Mouse (Mus musculus) G1E-ER4 (cell line): ENCODE measurements around the gene Mut. TPM values are rescaled to one million over a fixed set of nuclear protein-coding genes. Genes with fewer than 3 reads are reported as not detected.

ENCODE experiments used
- GATA1 ChIP-seq: IDR thresholded peaks from one replicate; pipeline ENCODE4 v1.8.0; 2012; ENCODE audit warnings: low read length, inconsistent platforms
- polyA plus RNA-seq: library from polyadenylated mRNA; stranded (reverse); fragments of >175 nt; gene quantifications from 2 replicates; pipeline ENCODE4 v1.2.3, GENCODE M21; 2012

Gene Mut
- 2.1 and 2.4 TPM in 2 replicates for polyA plus RNA-seq

GRCm38 (mm10) chr17:40934420-40935231 is at the start of gene Mut, which contains the start of gene Cenpq:
Gene Mut, plus strand, starts transcription at chr17:40934685.
Gene Cenpq, minus strand, starts transcription at chr17:40935047.
- no peak for TF ChIP-seq GATA1

GRCm38 (mm10) chr17:40885155-40885554 is 49.3 kb upstream of the Mut start:
- no peak for TF ChIP-seq GATA1

DNA sequence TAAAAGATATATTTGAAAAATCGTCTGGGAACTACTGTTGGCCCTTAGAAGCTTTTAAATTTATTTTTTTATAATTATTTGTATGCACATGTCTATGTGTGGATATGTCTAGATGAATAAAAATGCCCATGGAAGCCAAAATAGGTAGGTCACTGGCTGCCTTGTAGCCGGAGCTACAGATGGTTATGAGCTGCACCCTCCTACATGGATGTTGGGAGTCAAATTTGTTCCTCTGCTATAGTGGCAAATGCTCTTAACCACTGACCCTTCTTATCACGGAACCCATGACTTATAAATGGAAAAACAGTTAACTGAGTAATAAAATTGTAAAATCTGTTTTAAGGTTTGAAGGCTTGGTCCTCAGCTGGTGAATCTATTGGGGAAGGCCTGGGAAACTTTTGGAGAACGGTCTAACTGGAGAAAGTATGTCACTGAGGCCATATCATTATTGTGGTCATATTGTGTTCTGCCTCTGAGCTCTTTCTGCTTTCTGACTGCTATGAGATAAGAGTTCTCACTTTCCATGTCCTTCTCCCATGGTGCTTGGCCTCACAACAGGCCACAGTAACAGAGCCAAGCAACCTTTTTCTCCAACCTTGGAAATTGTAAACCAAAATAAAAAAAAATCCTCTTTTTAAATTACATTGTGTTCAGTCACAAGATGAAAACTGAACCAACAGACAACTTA is 46.5 kb upstream of the Mut start:
- TF ChIP-seq GATA1 = no peak

DNA sequence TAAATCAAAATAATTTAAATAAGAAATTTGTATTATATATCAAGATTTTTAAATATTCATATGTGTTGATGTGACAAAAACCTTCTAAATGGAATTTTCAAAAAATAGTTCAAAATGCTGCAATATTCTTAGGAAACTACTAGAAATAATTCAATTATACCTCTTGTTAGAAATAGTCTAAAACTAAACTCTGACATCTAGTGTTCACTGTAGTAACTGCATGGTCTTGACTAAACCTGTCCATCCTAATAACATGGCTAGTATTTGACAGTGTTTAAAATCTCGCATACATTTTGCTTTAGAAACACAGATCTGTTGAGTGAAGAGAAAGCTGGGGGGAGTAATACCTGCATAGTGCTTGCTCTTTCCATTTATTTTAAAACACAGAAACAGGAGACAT is 37.6 kb upstream of the Mut start:
- TF ChIP-seq GATA1 = no peak

GRCm38 (mm10) chr17:40899783-40900363 is 34.6 kb upstream of the Mut start:
- no peak for TF ChIP-seq GATA1

DNA sequence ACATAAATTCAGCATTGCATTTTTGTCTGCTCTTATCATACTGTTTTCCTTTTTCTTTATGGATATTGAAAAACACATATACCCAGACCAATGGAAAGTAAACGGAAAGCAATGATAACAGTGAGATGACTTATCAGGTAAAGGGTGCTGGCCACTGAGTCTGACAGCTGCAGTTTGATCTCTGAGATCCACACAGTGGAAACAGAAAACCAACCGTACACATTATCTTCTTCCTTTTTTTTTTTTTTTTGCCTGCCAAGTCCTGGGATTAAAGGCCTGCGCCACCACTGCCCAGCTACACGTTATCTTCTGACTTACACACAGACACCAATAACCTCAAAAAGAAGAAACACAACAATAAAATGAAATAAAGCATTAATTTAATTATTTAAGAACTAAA is 31.1 kb upstream of the Mut start:
- no peak for TF ChIP-seq GATA1

- no peak for TF ChIP-seq GATA1
Observed at GRCm38 (mm10) chr17:40904056-40904597, 30.4 kb upstream of the Mut start.

DNA sequence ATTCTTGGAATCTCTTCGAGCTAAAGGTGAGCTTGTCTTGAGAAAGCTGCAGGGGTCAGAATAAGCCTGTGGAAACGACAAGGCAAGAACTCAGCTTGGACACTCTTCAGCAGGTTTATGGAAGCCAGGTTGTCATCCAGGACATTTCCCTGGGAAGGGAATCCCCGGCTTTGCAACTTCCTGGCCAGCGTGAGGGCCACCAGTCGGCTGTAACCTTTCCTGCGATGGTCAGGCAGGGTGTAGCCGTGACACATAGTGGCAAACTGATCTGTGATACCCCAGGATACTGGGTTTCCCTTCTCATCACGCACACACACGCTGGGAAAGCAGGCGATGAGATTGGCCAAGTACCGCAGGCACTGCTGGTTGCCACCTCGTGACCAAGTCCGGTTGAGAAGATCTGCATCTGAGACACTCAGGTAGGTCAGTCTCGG is 29.7 kb upstream of the Mut start:
- no peak for TF ChIP-seq GATA1

DNA sequence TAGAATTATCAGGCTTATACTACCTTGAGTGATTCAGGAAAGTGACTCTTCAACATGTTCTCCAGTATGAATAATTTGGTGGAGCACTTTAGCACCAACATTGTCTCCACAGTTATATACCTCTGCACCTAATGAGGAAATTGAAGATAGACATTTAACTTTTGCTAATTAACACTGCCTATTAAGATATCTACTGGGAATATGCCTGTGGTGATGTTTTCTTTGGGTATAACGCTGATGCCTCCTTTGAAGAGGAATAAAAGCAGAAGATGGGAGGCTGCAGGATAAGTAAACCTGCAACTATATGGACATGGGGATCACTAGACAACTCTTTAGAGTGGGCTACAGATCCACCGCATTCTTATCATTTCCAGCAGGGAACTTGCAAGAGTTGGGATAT is 20.2 kb upstream of the Mut start, which contains the start of gene Glyatl3:
Gene Glyatl3 (minus strand): TSS at position 101 of the 400 bp plus-strand sequence.
- TF ChIP-seq GATA1 = no peak

- no peak for TF ChIP-seq GATA1
Observed at GRCm38 (mm10) chr17:40915499-40915898, 19.0 kb upstream of the Mut start.

DNA sequence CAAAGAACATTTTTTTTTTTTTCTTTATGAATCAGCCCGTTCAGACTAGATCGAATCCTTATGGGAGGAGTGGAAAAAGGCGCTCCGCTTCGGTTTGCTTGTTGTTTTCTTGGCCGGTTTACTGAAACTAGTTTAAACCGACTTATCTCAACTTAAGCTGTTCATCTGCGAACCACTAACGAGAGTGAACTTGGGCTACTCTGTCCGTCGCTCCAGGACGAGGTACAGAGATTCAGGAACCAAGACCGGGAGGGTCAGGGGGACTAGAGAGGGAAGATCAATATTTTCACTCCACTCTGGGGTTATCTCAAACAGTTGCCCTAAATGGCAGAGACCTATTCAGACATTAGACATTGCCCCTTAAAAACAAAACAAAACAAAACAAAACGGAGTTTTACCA is 500 bp upstream of the Mut start:
- no peak for TF ChIP-seq GATA1

GRCm38 (mm10) chr17:40948518-40948917 is 14.0 kb downstream of the Mut start:
- TF ChIP-seq GATA1 = no peak

GRCm38 (mm10) chr17:40977914-40978313 is 43.4 kb downstream of the Mut start:
- no peak for TF ChIP-seq GATA1

DNA sequence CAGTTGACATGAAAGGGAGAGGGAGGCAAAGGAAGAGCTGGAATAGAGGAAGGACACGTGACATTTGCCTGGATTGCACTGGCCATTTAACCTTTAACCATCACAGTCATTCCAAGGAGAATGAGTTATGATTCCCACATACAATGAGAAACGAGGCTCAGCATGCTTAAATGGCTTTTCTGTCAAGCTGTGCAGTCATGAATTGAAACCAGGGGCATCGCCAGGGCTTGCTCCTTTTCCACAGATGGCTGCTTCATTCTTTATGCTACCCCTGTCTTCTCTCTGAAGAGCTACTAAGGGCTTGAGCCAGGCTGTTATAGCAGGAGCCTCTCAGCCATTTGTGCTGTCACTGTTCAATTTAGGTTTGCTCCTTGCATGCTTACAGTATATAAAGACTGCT is 57.6 kb downstream of the Mut start:
- no peak for TF ChIP-seq GATA1

Other genes with a start within 250 kb of the Mut start
- gene Esp1, start 207.6 kb upstream of the Mut start, polyA plus RNA-seq = not detected in 2 replicates
- 0.03 TPM in 1 of 2 replicates, not detected in the other for gene Crisp2, start 127.7 kb upstream of the Mut start, polyA plus RNA-seq
- gene Rhag, start 123.6 kb upstream of the Mut start, polyA plus RNA-seq = 10.4 and 11.8 TPM in 2 replicates
- gene 9130008F23Rik, start 54.1 kb upstream of the Mut start, polyA plus RNA-seq = 0.08 TPM in 1 of 2 replicates, not detected in the other
- not detected in 2 replicates for gene Glyatl3, start 20.3 kb upstream of the Mut start, polyA plus RNA-seq
- 0.62 and 1.2 TPM in 2 replicates for gene Cenpq, start 362 bp downstream of the Mut start, polyA plus RNA-seq